Mouse (Mus musculus) G1E (cell line): ENCODE measurements around the gene Gpc6.

Source experiments
- CTCF ChIP-seq: IDR thresholded peaks from 2 replicates; pipeline ENCODE4 v1.5.1; 2012; ENCODE audit warnings: low read depth, low read length, inconsistent platforms, mixed read lengths
- GATA1 ChIP-seq: IDR thresholded peaks from 2 replicates; pipeline ENCODE4 v1.6.1; 2012; ENCODE audit warnings: borderline replicate concordance, low read length, inconsistent platforms, mixed read lengths
- POLR2AphosphoS5 ChIP-seq: IDR thresholded peaks from 2 replicates; pipeline ENCODE4 v1.6.1; 2012; ENCODE audit warnings: low read depth, low read length, inconsistent platforms; ENCODE audit not compliant: insufficient replicate concordance
- TAL1 ChIP-seq: conservative IDR thresholded peaks from 2 replicates; pipeline ENCODE4 v1.6.1; 2012; ENCODE audit warnings: low read depth, low read length, inconsistent platforms, mixed read lengths

GRCm38 (mm10) chr14:117041017-117041416, 115.9 kb downstream of the Gpc6 start:
- no peak for TF ChIP-seq CTCF
- TF ChIP-seq GATA1: no peak
- no peak for TF ChIP-seq POLR2AphosphoS5
- TF ChIP-seq TAL1: no peak
